Mouse (Mus musculus) thymus, adult 2 months (tissue): Measurements from ENCODE around the gene Nsf. TPM values are rescaled to one million over a fixed set of nuclear protein-coding genes. Genes with fewer than 3 reads are reported as not detected.

Experiments used
- DNase-seq: peaks from one replicate; pipeline ENCODE4 v3.0.0; 2021
- H3K27ac ChIP-seq: fragments of 200-500 bp; 2 replicates; pipeline ENCODE4 v1.5.1; 2012; ENCODE audit warnings: low read length, control low read depth; ENCODE audit not compliant: control insufficient read depth, insufficient read depth
- H3K27me3 ChIP-seq: fragments of 200-500 bp; 2 replicates; pipeline ENCODE4 v1.6.1; 2012; ENCODE audit warnings: mild to moderate bottlenecking, low read length, moderate library complexity, mixed read lengths; ENCODE audit not compliant: control insufficient read depth, insufficient read depth
- H3K36me3 ChIP-seq: fragments of 200-500 bp; 2 replicates; pipeline ENCODE4 v1.6.1; 2012; ENCODE audit warnings: mild to moderate bottlenecking, low read length, moderate library complexity; ENCODE audit not compliant: control insufficient read depth, insufficient read depth
- H3K4me1 ChIP-seq: fragments of 200-500 bp; replicated peaks from 2 replicates; pipeline ENCODE4 v1.6.1; 2012; ENCODE audit warnings: low read length; ENCODE audit not compliant: control insufficient read depth, insufficient read depth
- H3K4me3 ChIP-seq: fragments of 200-500 bp; 2 replicates; pipeline ENCODE4 v1.5.1; 2012; ENCODE audit warnings: mild to moderate bottlenecking, low read length, control low read depth, moderate library complexity; ENCODE audit not compliant: control insufficient read depth, insufficient read depth
- CTCF ChIP-seq: fragments of 200-500 bp; IDR thresholded peaks from 2 replicates; pipeline ENCODE4 v1.5.1; 2012; ENCODE audit warnings: mild to moderate bottlenecking, control low read depth, low read length, moderate library complexity, borderline replicate concordance; ENCODE audit not compliant: control insufficient read depth, poor library complexity, insufficient read depth; ENCODE audit errors: extremely low read depth
- POLR2A ChIP-seq: fragments of 200-500 bp; IDR thresholded peaks from 2 replicates; pipeline ENCODE4 v1.6.1; 2012; ENCODE audit warnings: mild to moderate bottlenecking, low read length, control low read depth, moderate library complexity; ENCODE audit not compliant: control insufficient read depth, poor library complexity, insufficient read depth; ENCODE audit errors: extremely low read depth
- WGBS: fragments of 180-500 bp; shearing (Covaris S2); methylation state at CpG from one replicate; pipeline ENCODE4 v1.1.7; 2018; 5-methylcytosine and 5-hydroxymethylcytosine counted together
- polyA plus RNA-seq: library from polyadenylated mRNA; depleted of rRNA; stranded (reverse); fragments of >200 nt; gene quantifications from 2 replicates; pipeline ENCODE4 v1.2.3, GENCODE M21; 2012

Nsf gene
- polyA plus RNA-seq, 1 experiment: 52.5 TPM

DNA sequence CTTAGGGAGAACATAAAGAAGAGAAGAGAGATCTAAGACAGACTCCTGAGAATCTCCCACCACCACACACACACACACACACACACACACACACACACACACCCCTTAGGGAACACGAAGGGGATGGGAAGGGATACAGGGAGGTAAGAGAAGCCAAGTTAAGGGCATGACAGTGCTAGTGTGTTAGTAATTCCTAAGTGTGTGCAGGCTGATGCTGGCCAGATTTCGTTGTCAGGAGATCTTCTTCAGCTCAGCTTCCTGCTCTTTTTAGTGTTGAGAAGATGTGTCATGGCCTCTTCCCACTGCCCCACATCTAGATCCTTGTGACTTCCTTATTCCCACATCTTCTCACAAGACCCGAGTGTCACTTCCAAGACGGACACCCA is 52.3 kb downstream of the Nsf start:
- 91% methylated on average over 4 of the region's 4 CpGs for WGBS
- Histone ChIP-seq H3K36me3 (0 out of 2 replicates have a peak, but pooled peaks cover 4% of the 10 kb centered on the region), H3K27me3 (no peaks in the 10 kb centered on the region), H3K4me3 (no peak overlapping the region), H3K27ac (no peak overlapping the region), H3K4me1 (no peaks in the 10 kb centered on the region)
- DNase-seq: no peak
- no peak for TF ChIP-seq CTCF
- no peak for TF ChIP-seq POLR2A

DNA sequence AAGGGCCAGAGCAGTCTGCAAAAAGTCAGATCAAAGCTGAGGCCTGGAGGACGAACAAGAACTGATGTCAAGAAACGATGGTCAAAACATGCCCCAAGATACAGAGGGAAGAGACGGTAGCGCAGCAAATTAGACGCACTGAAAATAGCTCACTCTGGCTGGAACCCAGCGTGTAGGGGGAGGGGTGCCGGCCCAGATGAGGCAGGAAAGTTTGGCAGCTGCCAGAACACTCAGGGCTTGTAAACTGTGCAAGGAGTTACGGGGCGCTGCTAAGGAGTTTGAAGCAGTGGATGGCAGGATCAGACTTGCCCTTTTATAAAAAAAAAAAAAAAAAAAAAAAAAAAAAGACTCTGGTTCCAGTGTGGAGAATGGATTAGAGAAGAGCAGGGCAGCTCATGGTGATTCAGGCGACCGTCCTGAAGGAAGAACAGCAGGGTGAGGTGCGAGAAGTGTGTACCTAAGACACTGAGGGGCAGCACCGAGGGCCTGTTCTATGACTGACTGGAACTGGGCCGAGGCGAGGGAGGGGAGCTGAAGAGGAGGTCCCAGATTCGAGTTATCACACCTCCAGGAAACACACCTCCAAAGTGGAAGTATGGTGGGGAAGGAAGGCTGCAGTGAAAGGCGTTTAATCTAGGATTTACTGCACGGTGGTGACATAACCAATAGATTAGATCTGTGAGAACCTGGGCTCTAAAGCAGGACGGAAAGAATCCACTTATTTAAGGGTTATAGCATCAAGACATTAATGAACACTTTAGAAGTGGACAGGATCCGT is 52.9 kb downstream of the Nsf start:
- no peak for DNase-seq
- no peaks in the 10 kb centered on the region for H3K36me3 ChIP-seq
- WGBS: 94% methylated on average over 20 of the region's 20 CpGs
- H3K27ac ChIP-seq: no peak overlapping the region
- no peak for TF ChIP-seq CTCF
- TF ChIP-seq POLR2A: no peak
- no peaks in the 10 kb centered on the region for H3K27me3 ChIP-seq
- no peaks in the 10 kb centered on the region for H3K4me1 ChIP-seq
- no peak overlapping the region for H3K4me3 ChIP-seq

DNA sequence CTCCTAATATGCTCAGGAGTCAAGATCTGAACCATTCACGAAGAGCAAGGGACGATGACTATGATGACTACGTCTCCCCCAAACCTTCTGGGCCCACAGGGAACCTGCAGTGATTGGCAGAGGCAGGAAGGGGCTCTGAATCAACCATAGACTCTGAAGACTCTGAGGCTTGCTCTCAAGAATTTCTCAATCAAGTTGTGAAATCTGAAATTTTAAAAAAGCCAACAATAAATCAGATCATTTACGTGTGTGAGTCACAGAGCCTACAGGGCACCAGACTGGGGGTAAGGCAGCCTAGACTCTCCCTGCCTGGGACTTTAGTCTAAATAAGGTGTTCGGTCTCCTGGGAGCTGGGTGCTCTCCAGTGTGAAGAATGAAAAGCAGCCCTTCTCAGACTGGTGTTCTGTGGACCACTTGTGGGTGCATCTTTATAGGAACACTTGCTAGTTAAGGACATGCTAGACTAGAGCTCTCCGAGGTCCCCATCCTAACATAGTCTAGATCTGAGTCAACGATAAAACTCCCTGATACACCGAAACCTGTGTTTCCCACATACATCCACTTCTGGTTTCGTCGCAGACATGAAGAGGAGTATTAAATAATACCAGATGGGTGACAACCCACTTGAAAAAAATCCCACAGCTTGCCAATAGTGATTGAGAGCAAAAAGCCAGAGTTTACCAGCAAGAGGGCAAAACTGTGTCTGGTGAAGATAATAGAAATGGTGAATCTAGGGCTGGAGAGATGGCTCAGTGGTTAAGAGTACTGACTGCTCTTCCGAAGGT is 56.7 kb downstream of the Nsf start:
- Histone ChIP-seq H3K4me1 (no peaks in the 10 kb centered on the region), H3K36me3 (no peaks in the 10 kb centered on the region), H3K27me3 (no peaks in the 10 kb centered on the region), H3K27ac (no peak overlapping the region), H3K4me3 (no peak overlapping the region)
- TF ChIP-seq POLR2A (no peak), CTCF (no peak)
- no peak for DNase-seq
- WGBS: 96% methylated on average over 11 of the region's 11 CpGs

DNA sequence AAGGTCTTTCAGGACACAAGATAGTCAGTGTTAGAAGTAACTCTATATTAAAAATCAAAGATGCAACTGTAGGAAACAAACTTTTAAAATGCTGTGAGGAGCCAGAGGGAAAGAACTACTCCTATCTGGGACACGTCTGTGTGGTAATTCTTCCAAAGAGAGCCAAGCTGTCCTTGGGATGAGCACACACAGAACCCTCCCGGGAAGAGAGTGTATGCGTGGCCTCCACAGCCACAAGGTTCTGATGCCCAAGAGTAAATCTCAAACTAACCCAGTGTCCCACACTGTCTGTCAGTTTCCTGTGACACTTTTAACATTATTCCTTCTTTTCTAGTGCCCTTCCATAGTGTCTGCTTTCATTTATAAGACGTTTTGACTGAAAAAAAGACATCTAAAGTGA is 57.8 kb downstream of the Nsf start:
- no peaks in the 10 kb centered on the region for H3K36me3 ChIP-seq
- no peaks in the 10 kb centered on the region for H3K27me3 ChIP-seq
- no peak overlapping the region for H3K27ac ChIP-seq
- no peak for DNase-seq
- TF ChIP-seq CTCF (no peak), POLR2A (no peak)
- WGBS: 90% methylated on average over 4 of the region's 4 CpGs
- H3K4me1 ChIP-seq: no peaks in the 10 kb centered on the region
- no peak overlapping the region for H3K4me3 ChIP-seq

DNA sequence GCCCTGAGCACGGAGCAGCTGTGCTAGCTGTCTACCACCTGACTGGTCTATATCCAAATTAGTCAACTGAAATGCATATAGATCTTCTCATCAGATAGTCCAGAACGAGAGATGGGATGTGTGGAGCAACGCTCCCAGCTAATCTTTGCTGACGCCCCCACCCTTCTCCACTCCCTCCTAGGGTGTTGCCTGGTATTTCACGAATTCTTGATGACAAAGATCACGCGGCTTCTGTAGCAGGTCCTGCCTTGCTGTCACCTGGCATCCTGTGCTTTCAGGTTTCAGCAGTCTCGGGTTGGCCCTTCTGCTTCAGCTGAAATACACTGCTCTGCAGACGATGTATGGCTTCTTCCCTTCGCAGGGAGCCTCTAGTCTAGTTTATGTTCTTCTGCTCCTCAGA is 61.0 kb downstream of the Nsf start:
- Histone ChIP-seq H3K27me3 (no peaks in the 10 kb centered on the region), H3K4me3 (no peak overlapping the region), H3K4me1 (no peaks in the 10 kb centered on the region), H3K27ac (no peak overlapping the region), H3K36me3 (no peaks in the 10 kb centered on the region)
- no peak for DNase-seq
- TF ChIP-seq CTCF: no peak
- TF ChIP-seq POLR2A: no peak
- 94% methylated on average over 10 of the region's 10 CpGs for WGBS

DNA sequence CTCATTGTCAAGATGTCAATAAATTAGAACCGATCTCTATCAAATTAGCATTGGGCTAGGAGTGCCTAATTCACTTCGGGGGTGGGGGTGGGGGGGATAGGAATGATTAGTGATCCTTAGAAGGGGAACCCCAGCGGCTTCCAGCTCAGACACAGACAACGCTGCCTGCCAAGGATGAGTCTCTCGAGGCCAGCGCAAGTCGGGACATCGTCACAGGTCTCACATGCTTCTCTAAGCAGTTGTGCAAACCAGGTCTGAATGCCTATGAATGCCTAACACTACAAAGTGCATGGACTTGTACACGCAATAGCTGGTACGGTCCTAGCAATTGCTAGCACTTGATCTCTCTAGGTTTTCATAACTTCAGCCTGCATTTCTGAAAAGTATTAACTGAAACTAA is 62.1 kb downstream of the Nsf start:
- WGBS: 92% methylated on average over 10 of the region's 10 CpGs
- no peak overlapping the region for H3K4me3 ChIP-seq
- no peaks in the 10 kb centered on the region for H3K36me3 ChIP-seq

More for the DNA sequence above, 62.1 kb downstream of the Nsf start:
- no peak for DNase-seq
- TF ChIP-seq POLR2A: no peak
- TF ChIP-seq CTCF: no peak
- no peaks in the 10 kb centered on the region for H3K27me3 ChIP-seq
- no peaks in the 10 kb centered on the region for H3K4me1 ChIP-seq
- no peak overlapping the region for H3K27ac ChIP-seq
